Mouse (Mus musculus) urinary bladder, postnatal 4 days (tissue): ENCODE data around the gene Phf5a.
A peak's percentile ranks its signal among the peaks of the same experiment; 100 is the strongest.

Source experiments
- DNase-seq, 2 experiments: peaks; one replicate each; pipeline ENCODE4 v3.0.0; 2021 to 2022; ENCODE audit warnings: low spot score in 2 of 2

The Phf5a gene

DNA sequence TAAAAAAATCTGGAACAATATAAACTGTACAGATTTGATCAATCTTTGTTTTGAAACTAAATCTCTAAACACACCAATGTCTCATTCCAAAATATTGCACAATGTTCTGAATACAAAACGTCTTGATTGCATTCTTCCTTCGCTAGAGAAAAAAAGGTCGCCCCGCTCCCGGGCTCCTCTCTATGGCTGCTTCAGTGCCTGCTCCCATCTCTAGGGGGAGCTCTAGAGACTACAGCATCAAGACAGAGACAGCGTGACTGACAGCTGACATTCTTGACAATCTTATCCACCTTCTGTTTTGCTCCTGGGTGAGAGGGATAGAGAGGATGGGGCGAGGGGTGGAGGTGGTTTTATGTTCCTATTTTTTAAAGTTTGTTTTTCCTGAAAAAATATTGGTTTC, 23.4 kb downstream of the Phf5a start:
- DNase-seq = no peak

GRCm38 (mm10) chr15:81847861-81848260, 23.9 kb downstream of the Phf5a start:
- DNase-seq = no peak

DNA sequence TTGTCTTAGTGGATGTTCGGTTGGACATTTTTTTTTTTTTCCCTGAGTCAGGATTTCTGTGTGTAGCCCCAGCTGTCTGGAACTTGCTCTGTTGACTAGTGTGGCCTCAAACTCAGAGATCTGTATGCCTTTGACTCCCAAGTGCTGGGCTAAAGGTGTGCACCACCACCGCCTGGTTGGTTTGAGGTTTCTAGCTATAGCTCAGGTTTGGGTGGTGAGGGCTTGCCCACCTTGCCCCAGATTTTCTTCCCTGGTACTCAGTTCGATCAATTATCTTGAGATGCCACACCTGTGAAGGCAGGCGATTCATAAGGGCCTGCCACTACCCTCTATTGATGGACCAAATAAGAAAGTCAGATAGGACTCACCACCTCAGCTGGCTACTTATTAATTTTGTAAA, 24.6 kb downstream of the Phf5a start:
- DNase-seq = no peak

DNA sequence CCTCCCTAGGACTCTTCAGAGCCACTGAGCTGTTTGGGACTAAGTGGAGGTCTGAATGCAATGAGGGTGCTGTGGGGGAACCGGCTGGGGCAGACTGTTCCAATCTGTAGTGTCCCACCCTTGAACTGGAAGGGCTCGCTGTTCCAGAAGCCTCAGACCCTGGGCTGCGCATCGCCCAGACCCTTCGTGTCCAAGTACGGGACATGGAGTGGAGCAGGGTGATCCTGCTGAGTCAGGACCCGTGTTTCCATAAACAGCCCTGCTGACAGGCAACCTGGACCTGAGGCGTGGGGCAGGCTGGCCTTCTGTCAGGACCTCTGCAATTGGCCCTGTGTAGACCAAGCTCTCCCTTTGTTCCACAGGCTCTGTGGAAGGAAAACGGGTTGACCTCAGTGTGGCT, 25.0 kb downstream of the Phf5a start:
- DNase-seq = no peak

GRCm38 (mm10) chr15:81845724-81846123, 26.0 kb downstream of the Phf5a start:
- DNase-seq = peak in 1 of 2 experiments; percentile 48

- DNase-seq = no peak
Observed at GRCm38 (mm10) chr15:81845033-81845625, 26.6 kb downstream of the Phf5a start.

DNA sequence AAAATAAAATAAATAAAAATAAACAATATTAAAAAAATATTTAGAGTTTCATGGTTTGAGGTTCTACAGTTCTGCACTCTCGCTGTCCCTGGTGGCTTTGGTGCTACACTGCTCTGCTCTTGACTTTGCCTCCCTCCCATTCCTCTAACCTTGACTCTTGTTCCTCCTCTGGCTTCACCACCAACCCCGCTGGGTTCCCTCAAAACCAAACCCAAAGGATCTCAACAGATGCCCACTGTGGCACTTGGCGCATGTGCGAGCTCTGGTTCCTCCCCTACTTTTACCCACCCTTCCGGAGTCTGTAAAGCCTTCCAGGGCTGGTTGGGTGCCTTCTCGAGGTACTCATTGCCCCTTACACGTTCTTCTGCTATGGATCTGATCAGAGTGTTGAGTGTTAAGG, 29.4 kb downstream of the Phf5a start:
- no peak for DNase-seq

- DNase-seq = no peak
Observed at GRCm38 (mm10) chr15:81840306-81840705, 31.4 kb downstream of the Phf5a start.

DNA sequence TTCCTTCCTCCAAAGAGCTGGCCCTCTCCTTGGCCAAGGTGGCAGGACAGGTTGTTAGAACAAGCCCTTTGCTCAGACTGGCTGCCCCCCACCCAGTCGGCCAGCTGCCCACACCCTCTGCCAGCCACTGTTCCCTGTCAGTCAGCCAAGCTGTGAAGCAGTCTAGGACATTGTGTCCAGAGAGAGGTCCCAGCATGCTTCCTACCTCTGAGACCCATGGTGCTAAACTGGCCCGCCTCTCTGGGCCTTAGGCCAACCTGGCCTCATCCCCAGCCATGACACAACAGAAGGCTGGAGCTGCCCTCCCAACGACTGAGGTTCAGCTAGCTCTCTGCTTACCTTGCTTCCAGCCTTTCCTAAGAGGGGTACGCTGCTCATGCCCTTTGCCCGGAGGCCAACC, 32.1 kb downstream of the Phf5a start:
- peak; percentile 70 to 75 for DNase-seq

DNA sequence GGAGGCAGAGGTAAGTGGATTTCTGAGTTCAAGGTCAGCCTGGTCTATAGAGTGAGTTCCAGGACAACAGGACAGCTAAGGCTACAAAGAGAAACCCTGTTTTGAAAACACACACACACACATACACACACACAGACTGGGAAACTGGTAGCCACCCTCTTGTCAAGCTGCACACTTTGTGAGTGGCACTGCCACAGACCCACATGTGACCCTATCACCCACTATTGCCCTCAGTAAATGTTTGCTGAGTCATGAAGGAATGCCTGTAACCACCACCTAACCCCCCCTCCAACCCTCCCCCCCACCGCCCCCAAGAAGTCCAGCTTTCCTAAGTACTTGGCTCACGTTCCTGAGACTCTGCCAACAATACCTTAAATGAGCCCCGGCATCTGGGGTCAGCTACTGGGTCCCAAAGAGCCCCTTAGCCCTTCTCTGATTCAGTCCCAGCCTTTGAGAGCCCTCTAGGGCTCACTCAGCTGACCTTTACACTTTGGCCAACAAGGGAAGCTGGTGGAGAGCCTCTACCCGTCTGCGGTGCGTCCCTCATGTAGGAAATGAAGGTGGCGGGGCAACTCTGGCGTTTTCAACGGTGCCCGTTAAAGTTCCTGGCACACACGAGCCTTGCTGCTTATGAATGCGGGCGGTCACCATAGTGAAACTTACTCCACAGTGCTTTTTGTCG, 33.0 kb downstream of the Phf5a start:
- no peak for DNase-seq

- no peak for DNase-seq
Observed at GRCm38 (mm10) chr15:81836966-81837920, 34.5 kb downstream of the Phf5a start.

DNA sequence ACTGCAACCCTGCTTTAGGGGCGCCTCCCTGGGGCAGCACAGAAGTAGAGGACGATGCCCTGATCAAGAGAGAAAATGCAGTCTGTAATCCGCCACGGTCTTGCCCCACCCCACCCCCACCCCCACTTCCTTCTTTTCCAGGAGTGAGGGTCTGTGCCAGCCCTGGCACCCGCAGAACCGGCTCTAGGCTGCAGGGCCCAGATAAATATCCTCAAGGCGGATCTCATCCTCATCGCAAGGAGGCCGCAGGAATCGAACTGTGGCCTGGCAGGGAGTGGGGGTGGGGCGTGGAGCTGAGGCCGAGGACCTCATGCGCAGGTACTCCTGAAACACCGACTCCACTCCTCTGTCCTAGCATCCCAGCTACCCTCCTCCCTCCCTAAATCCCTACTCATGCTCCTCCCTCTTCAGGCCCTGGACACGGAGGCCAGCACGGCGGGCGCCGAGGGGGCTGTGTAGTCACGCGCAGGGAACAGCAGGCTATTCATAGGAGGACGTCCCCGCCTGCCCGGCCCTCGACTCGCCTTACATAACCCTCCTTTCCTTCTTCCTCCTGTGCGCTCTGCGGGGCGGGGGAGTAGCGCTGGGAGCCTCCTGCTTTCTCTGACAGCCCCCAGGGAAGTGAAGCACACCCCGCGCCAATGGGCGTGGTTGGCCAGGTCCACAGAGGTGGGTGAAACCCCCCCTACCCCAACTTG, 35.4 kb downstream of the Phf5a start:
- peak; percentile 84 to 91 for DNase-seq

DNA sequence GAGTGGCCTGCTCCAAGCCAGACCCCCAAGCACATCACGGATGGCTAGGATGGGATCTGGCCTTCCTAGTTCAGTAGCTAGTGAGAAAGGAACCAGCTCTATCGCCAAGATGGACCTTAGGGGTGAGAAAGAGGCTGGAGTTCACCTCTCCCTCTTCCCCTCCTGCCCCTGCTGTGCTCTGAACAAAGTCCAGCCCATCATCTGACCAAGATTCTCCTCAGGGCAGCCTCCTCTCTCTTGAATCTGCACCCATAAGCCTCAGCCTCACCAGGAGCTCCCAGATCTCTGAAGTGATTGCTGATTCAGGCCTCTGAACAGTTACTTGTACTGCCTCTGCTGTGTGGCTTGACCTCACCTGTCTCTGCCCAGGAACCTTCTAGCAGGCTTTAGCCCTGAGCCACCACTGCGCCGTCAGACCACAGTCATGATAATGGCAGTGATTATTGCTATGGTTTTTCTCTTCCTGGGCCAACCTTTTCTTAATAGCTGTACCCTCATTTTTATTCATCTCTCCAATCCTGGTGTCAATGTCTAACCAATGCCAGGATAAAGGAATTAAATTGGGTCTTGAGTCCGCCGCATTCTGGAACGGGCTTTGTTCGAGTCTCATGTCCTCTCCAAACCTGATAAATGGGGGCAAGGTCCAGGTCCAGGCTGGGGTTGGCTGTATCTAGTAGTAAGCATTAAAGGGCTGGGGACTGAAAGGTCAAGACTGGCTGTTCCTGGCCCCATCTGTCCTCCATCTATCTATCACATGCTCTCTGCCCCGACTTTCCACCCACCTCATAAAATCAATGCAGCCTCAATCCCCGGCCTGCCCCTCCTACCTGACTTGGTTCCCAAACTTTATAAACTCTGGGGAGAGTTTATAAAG, 36.5 kb downstream of the Phf5a start:
- DNase-seq = no peak

DNA sequence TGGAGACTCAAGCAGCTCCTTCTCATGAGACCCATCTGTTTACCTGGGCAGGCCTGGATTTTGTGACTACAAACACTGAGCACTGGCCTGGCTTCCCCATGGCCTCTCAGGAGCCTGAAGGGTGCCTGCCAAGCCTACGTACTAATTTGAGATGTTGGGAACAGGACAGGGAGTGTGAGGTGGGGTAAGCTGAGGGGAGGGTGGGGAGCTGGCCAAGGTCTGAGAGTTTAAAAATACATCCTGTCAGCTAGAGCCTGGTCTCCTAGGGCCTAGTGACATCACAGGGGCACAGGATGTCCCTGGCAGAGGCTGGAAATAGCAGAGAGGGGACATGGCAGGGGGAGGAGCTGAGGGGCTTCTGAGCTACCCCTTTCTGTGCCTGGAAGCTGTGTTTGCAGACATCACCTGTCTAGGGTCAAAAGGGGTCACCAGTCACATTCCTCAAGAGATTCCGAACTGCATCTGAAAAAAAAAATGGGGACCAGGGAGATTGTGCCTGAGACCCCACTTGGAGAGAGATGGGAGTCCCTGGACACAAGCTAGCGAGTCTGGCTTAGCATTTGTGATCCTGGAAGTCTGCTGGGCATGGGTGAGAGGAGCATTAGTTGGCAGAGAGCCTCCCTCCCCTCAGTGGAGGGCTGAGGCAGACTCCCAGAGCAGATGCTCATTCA, 37.4 kb downstream of the Phf5a start:
- no peak for DNase-seq

DNA sequence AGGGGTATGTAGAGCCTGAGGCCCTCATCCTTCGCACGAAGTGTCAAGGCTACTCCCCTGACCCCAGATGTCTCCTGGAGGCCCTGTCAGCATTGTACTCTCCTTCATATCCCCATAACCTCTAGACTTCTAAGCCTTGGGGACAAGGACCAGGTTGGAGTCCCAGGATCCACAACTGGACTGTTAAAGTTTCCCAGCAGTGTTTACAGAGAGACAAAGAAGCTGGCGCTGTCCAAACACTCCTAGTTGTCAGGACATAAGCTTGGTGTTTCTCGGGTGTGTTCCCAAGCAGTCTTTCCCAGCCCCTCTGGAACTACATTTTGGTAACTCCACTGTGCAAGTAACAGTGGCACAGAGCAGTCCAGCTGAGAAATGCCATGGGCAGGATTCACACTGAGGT, 38.2 kb downstream of the Phf5a start:
- DNase-seq = no peak

- DNase-seq = no peak
Observed at GRCm38 (mm10) chr15:81832219-81832618, 39.5 kb downstream of the Phf5a start.

DNA sequence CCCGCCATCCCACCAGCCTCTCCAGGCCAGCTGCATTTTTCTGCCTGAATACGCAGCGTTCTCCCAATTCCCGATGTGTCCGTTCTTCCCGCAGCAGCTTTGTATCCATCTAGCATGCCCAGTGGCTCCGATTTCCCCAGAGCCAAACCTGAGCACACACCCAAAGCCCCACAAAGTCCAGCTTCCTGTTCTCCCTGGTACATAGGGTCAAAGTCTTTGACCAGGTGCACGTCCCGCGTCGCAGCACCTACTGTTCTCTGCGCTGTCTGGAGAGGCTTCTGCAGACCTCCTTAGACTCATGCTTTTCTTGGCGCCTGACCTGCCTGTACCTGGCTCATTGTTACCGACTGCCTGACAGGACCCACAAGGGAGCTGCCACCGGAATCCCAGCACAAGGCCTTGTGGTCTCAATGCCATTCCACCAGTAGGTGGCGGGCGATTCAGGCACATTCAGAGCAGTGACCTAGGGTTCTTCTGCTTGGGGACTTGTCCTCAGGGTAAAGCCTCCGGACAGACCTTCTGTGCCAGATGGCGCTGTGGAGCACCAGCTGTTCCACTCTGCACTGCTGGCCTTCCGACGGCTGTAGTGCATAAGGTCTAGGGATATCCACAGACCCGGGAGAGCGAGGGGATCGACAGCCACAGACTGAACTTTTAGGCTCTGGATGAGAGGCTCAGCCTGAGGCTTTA, 40.4 kb downstream of the Phf5a start:
- peak; percentile 84 to 91 for DNase-seq

- DNase-seq = no peak
Observed at GRCm38 (mm10) chr15:81830530-81830929, 41.2 kb downstream of the Phf5a start.

DNA sequence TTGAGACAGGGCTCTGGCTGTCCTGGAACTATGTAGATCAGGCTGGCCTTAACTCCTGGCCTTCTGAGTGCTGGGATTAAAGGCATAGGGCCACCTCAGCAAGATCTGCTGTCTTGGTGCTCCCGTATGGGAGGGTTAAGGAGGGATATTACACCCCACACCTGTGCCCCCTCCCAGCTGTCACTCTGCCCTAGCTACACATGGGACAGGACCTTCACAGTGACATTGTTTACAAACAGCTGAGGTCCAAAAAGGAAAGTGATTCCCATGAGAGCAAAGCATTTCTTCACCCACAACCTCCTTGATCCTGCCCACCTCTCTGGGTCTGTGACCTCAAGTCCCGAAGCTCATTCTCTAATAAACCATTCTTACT, 42.5 kb downstream of the Phf5a start:
- no peak for DNase-seq
